Mouse (Mus musculus): Measurements from ENCODE around the gene Hmgb1. TPM values are rescaled to one million over a fixed set of nuclear protein-coding genes. Genes with fewer than 3 reads are reported as not detected.

The Hmgb1 gene
- polyA plus RNA-seq, 1 experiment = 316 TPM

- DNase-seq (ENCODE audit: low read depth) = peak; percentile 51
- TF ChIP-seq POLR2A (IDR thresholded peaks at IDR 0.05; ENCODE audit: borderline replicate concordance, extremely low read depth, insufficient read depth, insufficient read length, poor library complexity, severe bottlenecking) (no peak), CTCF (IDR thresholded peaks at IDR 0.05; ENCODE audit: borderline replicate concordance, extremely low read depth, insufficient read depth, insufficient read length) (no peak)
These were observed 168.7 kb downstream of the Hmgb1 start for GRCm38 (mm10) chr5:149015335-149016201.

DNA sequence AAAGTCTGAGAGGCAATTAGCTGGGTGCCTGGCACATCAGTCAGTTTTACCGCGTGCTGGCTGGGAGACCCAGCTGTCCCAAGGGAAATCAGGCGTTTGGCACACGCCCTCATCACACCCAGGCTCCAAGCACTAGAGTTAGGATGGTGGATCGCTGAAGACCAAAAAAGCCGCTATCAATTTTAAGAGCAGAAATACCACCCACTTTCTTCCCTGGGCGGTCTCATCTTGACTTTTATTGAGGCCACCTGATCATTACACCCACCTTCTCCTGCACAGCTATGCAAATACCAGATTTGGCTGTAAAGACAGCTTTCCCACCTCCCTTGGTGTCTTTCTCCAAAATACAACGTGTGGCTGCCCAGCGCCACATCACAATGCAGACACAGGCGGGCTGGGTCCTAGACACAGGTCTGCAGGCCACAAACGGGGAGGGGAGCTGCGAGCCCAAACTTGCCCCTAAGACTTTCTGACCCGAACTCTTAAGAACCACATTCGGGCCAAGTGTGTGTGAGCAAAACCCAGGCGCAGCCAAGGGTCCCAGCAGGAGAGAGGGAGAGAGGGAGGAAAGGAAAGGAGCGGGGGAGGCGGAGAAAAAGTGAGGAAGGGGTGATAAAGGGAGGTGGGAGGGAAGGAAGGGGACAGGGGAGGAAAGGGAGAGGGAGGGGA lies 169.6 kb downstream of the Hmgb1 start:
- peak; percentile 62 for DNase-seq (ENCODE audit: low read depth)
- TF ChIP-seq CTCF (IDR thresholded peaks at IDR 0.05; ENCODE audit: borderline replicate concordance, extremely low read depth, insufficient read depth, insufficient read length) (no peak), POLR2A (IDR thresholded peaks at IDR 0.05; ENCODE audit: borderline replicate concordance, extremely low read depth, insufficient read depth, insufficient read length, poor library complexity, severe bottlenecking) (no peak)

DNA sequence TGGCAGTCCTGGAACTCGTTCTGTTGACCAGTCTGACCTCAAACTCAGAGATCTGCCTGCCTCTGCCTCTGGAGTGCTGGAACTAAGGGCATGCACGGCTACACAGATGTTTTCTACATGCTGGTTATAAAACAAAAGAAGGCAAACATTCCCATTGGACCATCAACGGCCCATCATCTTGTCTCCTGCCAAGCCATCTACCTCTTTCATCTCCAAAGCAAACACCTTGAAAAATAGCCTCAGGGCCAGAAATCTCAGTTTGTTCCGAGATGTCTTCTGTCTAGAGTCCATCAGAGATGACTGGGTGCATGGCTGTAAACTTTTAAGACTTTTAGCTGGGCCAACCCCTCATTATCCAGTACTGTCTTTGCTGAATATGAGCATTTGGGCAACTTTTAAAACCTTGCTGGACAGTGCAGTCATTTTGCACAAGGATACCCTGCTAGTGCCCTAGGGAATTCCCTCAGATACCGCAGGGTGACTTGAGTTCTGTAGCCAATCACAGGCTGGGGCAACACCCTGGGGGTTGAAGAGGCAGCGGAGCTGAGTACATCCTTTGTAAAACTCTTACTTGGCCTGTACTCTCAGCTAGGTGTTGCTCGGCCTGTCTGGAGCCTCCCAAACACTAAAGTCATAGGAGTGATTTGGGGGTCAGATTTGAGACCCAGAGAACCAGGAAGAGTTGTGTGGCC lies 170.3 kb downstream of the Hmgb1 start:
- no peak for DNase-seq (ENCODE audit: low read depth)
- no peak for TF ChIP-seq POLR2A (IDR thresholded peaks at IDR 0.05; ENCODE audit: borderline replicate concordance, extremely low read depth, insufficient read depth, insufficient read length, poor library complexity, severe bottlenecking)
- no peak for TF ChIP-seq CTCF (IDR thresholded peaks at IDR 0.05; ENCODE audit: borderline replicate concordance, extremely low read depth, insufficient read depth, insufficient read length)

- no peak for TF ChIP-seq POLR2A (IDR thresholded peaks at IDR 0.05; ENCODE audit: borderline replicate concordance, extremely low read depth, insufficient read depth, insufficient read length, poor library complexity, severe bottlenecking)
- no peak for TF ChIP-seq CTCF (IDR thresholded peaks at IDR 0.05; ENCODE audit: borderline replicate concordance, extremely low read depth, insufficient read depth, insufficient read length)
- DNase-seq (ENCODE audit: low read depth) = no peak
These were observed 175.2 kb downstream of the Hmgb1 start for GRCm38 (mm10) chr5:149009111-149009510.

DNA sequence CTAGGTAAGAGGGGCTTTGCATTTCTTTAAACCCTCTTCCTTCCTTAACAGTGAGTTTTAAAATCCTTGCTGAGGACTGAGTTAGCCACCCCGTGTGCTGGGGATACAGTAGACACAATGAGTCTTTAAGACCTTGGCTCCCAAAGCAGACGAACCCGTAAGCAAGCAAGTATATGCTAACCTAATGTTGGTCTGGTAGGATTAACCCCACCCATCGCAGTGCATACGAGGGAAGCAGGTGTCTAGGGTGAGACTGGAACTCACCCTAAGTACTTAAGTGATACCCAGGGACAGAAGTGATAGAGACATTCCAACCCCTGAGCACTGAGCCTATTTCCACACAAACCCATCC lies 177.0 kb downstream of the Hmgb1 start:
- TF ChIP-seq CTCF (IDR thresholded peaks at IDR 0.05; ENCODE audit: borderline replicate concordance, extremely low read depth, insufficient read depth, insufficient read length) = no peak
- TF ChIP-seq POLR2A (IDR thresholded peaks at IDR 0.05; ENCODE audit: borderline replicate concordance, extremely low read depth, insufficient read depth, insufficient read length, poor library complexity, severe bottlenecking) = no peak
- no peak for DNase-seq (ENCODE audit: low read depth)

GRCm38 (mm10) chr5:149006362-149007294 lies 177.7 kb downstream of the Hmgb1 start:
- TF ChIP-seq CTCF (IDR thresholded peaks at IDR 0.05; ENCODE audit: borderline replicate concordance, extremely low read depth, insufficient read depth, insufficient read length) (peak; percentile 97), POLR2A (IDR thresholded peaks at IDR 0.05; ENCODE audit: borderline replicate concordance, extremely low read depth, insufficient read depth, insufficient read length, poor library complexity, severe bottlenecking) (no peak)
- DNase-seq (ENCODE audit: low read depth) = peak; percentile 99

DNA sequence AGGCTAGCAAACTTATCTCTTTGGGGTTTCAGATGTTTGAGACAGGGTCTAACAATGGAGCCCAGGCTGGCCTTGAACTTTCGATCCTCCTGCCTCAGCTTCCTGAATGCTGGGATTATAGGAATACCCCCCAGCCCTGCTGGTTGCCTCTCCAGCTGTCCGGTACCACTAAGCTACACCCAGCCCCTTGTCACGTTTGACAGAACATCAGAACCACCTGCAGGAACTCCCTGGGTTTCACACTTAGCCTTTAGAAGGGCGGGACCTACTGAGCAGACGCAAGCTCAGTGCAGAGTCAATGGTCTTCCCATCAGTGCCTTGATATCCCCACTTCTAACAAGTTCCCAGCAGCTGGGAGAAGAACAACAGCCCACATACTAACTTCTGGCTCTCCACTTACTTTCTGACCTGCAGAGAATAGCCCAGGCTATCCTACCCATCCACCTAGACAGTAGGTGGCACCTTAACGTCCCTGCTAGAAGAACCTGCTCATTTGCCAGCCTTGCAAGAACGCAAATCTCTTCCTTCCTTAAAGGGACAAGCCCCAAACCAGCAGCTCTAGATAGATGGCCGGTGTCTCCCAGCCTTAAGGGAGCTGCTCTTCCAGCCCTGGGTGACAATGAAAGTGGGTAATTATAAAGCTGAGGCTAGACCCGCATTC lies 178.5 kb downstream of the Hmgb1 start:
- DNase-seq (ENCODE audit: low read depth) = no peak
- TF ChIP-seq CTCF (IDR thresholded peaks at IDR 0.05; ENCODE audit: borderline replicate concordance, extremely low read depth, insufficient read depth, insufficient read length) (no peak), POLR2A (IDR thresholded peaks at IDR 0.05; ENCODE audit: borderline replicate concordance, extremely low read depth, insufficient read depth, insufficient read length, poor library complexity, severe bottlenecking) (no peak)

DNA sequence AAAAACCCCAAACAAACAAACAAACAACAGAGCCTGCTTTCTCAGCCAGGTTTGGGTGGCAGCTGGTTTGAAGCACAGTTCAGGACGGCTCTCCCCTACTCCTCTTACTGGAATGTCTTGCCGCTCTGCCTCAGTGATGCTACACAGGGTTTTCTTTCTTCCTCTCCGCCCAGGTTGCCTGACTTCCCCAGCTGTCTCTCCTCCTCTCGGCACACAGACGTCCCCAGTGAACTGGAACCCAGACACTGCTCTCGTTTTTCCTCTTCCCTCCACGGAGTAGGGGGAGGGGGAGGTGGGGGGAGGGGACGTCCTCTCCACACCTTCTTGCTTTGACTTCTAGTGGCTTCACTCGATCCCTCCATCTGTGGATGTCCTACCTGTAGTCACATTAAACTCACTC lies 179.2 kb downstream of the Hmgb1 start:
- TF ChIP-seq CTCF (IDR thresholded peaks at IDR 0.05; ENCODE audit: borderline replicate concordance, extremely low read depth, insufficient read depth, insufficient read length) = no peak
- no peak for TF ChIP-seq POLR2A (IDR thresholded peaks at IDR 0.05; ENCODE audit: borderline replicate concordance, extremely low read depth, insufficient read depth, insufficient read length, poor library complexity, severe bottlenecking)
- DNase-seq (ENCODE audit: low read depth) = no peak

GRCm38 (mm10) chr5:149003137-149003536 lies 181.2 kb downstream of the Hmgb1 start:
- TF ChIP-seq CTCF (IDR thresholded peaks at IDR 0.05; ENCODE audit: borderline replicate concordance, extremely low read depth, insufficient read depth, insufficient read length) (no peak), POLR2A (IDR thresholded peaks at IDR 0.05; ENCODE audit: borderline replicate concordance, extremely low read depth, insufficient read depth, insufficient read length, poor library complexity, severe bottlenecking) (no peak)
- DNase-seq (ENCODE audit: low read depth) = peak; percentile 59

- TF ChIP-seq POLR2A (IDR thresholded peaks at IDR 0.05; ENCODE audit: borderline replicate concordance, extremely low read depth, insufficient read depth, insufficient read length, poor library complexity, severe bottlenecking) (no peak), CTCF (IDR thresholded peaks at IDR 0.05; ENCODE audit: borderline replicate concordance, extremely low read depth, insufficient read depth, insufficient read length) (no peak)
- DNase-seq (ENCODE audit: low read depth) = no peak
These were observed 181.5 kb downstream of the Hmgb1 start for GRCm38 (mm10) chr5:149002803-149003115.
